Mouse (Mus musculus) G1E-ER4 (cell line): Measurements from ENCODE around the gene Rbck1. TPM values are rescaled to one million over a fixed set of nuclear protein-coding genes. Genes with fewer than 3 reads are reported as not detected.

ENCODE experiments used
- GATA1 ChIP-seq: IDR thresholded peaks from one replicate; pipeline ENCODE4 v1.8.0; 2012; ENCODE audit warnings: low read length, inconsistent platforms
- polyA plus RNA-seq: library from polyadenylated mRNA; stranded (reverse); fragments of >175 nt; gene quantifications from 2 replicates; pipeline ENCODE4 v1.2.3, GENCODE M21; 2012

Gene Rbck1
- 246 and 263 TPM in 2 replicates for polyA plus RNA-seq

DNA sequence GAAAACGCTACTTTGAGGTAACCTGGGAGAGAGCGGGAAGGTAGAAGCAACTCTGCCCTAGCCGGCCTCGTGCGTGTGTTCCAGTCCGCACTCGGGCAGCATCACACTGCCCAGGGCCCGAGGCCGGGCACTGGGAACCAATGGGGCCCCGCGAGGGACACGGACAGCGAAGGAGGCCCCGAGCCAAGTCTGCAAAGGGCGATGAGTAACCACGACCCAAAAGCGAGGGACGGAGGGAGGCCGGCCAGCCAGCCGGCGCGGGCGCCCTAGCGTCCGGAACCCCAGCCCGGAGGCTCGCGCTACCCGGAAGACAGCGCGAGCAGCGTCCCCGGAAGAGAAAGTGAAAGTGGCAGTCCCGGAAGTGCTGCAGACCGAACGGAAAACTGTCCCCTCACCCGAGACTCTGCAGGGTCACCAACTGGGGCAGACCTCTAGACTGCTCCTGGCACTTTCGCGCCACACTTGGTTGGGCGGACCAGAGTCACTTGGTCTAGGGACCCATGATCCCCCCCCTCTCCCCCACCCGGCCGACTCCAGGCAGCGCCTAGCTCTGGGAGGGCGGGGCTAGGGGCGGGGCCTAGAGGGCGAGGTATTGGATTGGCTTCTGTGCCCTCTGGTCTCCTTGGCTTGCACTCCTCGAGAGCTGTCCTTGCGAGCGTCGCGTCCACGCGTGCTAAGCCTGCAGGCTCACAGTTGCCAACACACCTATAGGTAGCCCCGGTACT, at the start of gene Rbck1:
Rbck1 (minus strand) TSS at position 553 of the 725 bp plus-strand sequence.
- no peak for TF ChIP-seq GATA1

DNA sequence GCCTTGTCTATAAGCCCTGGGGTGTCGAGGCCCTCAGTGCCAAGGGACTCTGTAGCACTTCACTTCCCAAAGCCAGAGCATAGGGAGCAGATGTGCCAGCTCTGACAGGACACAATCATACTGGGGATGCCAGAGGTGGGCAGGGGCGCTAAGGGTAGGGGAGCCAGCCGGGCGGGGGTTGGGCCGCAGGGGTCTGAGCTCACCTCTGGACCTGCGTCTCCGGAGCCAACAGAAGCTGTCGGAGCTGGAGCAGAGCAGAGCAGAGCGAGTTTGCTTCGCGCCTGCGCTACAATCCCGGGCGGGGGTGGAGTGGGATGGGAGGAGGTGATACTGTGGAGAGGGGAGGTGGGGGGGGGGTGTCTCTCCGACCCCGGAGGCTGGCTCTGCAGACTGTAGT, 43.9 kb upstream of the Rbck1 start, which contains the start of gene Nrsn2:
Nrsn2 (minus strand) TSS at position 294 of the 397 bp plus-strand sequence.
- no peak for TF ChIP-seq GATA1

DNA sequence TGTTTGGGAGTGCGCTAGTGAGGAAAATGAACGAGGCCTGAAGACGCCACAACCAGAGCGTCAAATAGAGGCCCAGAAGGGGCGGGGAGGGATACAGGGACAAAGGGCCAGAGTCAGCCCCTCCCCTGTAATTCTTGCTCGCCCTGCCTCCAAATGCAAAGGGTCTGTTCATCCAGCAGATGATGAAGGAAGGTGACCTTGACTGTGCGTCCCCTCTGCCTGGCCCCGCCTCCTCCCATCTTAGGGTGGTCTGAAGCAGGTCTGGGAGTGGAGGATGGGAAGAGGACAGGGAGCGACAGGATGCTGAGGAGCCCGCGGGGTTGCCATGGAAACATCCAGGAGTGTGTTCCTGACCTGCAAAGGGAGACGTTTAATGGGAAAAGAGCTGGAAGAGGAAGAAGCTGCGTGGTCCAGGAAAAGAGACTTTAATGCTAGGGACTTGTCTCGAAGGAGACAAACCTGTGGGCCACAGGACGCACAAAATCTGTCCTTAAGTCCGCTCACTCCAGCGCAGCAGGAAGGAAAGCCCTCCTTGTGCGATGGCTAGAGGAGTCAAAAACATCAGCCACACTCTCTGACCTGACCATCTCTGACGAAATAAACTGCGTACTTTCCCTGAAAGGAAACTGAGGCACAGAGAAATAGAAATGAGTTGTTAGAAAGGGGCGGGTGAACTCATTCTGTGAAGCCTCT, 43.3 kb upstream of the Rbck1 start:
- TF ChIP-seq GATA1: no peak

DNA sequence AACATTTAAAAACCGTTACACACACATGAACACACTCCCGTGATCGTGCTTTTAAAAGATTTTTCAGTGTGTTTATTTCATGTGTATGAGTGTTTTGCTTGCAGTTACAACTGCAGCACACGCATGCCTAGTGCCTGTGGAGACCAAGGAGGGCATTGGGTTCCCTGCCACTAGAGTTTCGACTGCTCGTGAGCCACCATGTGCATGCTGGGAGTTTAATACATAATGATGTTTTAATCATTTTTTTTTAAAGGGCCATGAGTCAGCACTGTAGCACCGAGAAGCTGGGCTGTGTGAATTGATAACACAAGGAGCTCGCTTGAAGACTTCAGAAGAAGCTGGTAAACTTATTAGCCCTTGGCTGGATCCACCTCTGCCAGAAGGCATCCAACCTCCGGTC, 41.1 kb upstream of the Rbck1 start:
- TF ChIP-seq GATA1: no peak

DNA sequence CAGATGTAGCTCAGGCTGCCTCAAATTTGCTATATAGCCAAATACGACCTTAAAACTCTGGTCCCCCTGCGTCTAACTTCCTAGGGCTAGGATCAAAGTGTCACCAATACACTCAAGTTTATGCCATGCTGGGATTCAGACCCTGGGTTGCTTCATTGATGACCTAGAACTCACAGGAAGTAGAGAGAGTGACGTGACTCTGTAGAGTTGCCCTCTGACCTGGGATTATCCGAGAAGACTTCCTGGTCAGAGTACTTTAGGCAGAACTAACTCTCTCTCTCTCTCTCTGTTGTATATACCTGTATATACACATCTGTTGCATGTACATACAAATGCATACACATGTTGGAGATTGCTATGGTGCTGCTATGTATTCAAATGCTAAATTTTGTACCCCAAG, 40.2 kb upstream of the Rbck1 start:
- TF ChIP-seq GATA1: no peak

DNA sequence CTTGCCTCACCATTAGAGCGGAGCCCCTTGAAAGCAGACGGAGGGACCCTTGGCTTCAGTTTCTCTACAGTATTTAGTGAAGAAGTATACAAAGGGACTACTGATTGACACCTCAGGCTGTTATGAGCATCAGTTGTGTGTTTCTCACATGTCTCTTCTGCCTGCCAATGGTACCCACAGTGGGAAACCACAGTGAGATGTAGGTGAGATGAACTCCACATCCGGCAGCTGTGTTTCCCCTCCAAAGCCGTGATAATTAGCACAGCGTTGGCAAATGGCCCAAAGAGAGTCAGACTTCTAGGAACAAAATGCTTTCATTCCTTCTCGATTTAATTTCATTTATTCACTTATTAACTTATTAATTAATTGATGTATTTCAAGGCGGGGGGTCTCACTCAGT, 39.7 kb upstream of the Rbck1 start:
- TF ChIP-seq GATA1: no peak

DNA sequence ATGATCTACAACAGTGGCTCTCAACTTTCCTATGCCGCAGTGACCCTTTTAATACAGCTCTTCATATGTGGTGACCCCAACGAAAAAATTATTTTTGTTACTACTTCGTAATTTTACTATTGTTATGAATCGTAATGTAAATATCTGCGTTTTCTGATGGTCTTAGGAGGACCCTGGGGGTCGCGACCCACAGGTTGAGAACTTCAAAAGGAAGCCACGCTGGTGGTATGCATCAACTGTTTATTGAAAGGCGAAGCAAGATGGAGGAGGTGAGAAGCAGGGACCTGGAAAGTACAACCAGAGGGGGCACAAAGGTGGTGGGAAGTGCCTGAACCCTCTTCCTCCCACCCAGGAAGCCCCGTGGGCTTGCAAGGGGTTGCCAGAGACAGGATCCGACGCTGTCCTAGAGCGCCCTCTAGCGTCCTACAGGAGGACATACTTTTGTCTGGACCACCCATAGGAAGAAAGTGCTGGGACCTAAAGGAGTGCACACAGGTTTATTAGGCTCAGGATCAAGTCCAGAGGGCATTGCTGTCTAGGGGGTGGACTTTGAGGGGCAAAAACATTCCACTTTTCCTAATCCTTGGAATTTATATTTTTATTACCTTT, 36.2 kb upstream of the Rbck1 start:
- no peak for TF ChIP-seq GATA1

DNA sequence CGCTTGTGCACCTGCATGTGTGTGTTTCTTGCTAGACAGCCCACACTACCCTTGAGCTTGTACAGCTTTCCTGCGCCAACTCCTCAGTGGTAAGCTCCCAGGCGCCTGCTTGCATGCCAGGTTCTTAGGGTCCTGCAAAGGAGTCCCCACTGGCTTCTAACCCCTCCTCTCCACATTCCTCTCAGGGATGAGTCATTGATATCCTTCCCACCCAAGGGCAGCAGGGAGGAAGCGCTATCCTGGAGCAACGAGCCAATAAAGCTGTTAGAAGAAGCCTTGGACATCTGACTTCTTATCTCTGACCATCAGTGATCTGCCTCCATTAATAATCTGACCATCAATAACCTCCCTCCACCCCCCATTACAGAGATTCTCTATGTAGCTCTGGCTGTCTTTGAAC, 35.5 kb upstream of the Rbck1 start:
- TF ChIP-seq GATA1: no peak

DNA sequence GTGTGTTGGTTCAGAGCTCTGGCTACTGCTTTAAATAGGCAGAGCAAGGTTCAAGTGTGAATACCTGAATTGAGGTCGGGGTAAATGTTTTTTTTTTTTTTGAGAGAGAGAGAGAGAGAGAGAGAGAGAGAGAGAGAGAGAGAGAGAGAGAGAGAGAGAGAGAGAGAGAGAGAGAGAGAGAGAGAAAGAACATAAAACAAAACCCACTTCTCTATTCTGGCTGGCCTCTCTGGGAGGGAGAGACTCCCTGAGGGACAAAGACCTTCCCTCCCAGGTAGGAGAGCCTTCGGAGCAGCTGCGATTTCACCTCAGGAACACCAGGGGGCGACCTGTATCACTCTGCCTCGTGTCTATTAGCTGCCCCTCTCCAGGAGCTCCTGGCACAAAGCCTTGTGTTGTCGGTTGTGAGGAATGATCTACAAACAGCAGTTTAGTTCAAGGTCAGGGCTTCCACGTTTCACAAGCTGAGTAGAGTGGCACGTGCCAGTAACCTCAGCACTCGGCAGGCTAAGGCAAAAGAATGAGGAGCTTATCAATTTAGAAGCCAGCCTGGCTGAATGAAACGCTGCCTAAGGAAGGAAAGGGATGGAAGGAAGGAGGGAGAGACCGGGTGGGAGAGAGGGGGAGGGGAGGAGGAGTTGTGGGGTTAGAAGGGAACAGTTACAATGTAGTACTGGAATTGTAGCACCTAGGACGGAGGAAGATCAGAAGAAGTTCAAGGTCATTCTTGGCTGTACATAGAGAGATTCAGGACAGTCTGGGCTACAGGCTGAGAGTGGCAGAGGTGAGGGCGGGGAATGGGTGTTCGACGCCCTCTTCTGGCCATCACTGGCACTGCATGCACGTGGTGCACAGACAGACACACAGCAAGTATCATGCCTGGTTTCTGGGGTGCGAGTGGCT, 31.0 kb upstream of the Rbck1 start:
- TF ChIP-seq GATA1: no peak

DNA sequence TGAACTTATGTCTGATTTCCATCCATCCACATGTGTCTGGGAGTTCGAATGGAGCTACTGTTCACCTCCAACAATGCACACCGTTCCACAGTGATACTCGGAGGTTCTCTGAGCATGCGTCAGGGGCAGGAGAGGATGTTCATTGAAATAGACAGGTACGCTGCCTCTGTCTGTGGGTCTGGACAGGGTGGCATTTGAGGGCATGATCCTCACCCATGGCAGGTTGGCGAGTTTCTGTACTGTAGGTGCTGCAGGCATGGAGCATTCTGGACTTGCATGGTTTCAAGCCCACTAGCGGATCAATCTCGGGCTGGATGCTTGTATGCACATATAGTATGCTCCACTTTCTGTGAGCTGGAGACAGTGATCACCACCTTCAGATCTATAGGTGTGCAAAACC, 28.7 kb upstream of the Rbck1 start:
- TF ChIP-seq GATA1: no peak

DNA sequence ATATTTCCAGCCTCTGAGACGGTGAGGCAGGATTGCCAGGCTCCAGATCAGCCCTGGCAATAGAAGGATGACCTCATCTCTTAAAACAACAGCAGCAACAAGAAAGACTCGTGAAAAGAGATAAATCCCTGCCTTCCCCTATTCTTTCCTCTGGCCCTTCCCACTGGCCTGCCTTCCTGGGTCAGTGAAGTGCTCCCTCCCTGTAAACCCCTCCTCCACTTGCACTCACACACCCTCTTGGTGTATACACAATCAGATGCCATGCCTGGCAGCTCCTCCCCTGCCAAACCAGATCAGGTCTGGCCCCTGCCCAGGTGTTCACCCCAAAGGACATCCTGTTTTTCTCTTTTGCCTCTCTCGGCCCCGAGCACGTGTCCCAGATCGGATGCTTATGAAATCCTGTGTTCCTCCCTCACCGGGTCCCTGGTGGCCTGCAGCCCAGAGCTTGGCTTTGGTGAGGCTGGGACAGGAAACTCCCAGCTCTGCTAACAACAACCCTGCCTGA, 27.9 kb upstream of the Rbck1 start:
- no peak for TF ChIP-seq GATA1

DNA sequence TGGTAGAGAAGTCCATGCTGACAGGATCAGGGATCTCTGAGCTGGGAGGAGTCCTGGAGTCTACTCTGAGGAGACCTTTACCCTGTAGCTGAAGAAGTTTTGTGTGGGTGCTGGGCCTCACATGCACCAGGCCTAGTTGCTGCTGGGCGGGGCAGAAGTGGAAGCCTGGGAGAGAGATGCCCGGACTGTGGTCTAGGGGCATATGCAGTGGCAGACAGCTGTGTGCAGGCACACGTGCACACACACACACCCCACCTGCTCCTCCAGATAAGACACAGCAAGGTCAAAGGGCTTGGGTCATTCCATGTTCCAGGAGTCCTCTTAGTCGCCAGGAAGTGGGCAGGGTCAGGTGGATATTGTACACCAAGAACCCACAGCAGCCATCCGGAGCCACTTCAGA, 27.2 kb upstream of the Rbck1 start:
- TF ChIP-seq GATA1: no peak

DNA sequence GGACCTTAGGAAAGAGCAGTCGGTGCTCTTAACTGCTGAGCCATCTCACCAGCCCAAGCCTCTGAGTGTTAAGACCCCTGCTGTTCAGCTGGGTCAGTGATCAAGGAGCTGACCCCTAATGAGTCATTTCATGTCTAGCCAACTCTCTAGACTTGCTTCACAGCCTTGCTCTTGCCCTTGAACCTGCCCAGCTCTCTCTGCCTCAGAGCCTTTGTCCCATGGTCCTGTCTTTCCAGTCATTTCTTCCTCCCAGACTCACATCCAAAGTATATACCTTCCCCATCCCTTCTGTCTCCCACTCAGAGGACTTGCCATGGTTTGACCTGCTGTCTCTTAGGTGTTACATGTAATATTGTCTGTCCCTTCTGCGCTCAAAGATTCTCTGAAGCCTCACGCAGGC, 24.8 kb upstream of the Rbck1 start:
- no peak for TF ChIP-seq GATA1

DNA sequence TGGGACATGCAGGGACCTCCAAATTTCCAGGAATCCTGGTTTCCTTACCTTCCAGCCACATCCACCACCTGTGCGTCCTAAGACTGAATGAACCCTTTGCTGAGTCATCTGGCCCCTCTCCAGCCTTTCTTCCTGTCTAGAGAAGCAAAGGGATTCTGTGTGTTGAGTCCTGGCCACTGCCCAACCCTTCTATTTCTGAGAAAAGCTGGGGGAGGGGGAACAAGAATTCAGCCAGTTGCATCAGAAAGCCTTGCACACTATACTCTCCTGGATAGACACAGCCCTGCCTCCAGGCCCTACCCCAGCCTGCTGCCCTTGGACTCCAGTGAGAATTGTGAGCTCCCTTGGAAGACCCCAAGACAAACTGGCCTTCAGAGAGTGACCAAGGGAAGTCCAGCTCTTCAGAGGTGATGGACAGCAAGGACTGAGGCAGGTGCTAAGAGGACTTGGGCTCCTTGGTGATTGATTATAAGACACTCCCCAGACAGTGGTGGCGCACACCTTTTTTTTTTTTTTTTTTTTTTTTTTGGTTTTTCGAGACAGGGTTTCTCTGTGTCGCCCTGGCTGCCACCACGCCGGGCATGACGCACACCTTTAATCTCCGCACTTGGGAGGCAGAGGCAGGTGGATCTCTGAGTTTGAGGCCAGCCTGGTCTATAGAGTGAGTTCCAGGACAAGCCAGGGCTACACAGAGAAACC, 17.5 kb upstream of the Rbck1 start:
- no peak for TF ChIP-seq GATA1

DNA sequence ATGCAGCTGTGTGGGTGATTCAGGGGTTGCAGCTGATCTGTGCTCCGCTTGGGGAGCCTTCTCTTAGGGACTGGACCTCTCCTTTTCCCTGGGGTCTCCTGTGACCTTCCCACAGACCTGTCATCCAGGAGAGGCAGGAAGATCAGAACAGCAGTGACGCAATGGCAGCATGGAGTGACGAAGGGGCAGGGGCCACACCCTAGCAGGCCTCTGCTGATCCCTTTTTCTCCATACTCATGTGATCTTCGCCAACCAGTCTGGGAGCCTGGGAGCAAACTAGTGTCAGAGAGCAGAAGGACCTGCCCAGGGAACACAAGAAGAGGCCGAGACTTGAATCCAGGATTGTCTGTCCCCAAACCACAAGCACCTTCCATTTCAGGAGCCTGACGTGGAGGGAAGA, 16.8 kb upstream of the Rbck1 start:
- TF ChIP-seq GATA1: no peak
